Mouse (Mus musculus) left cerebral cortex, adult 9 months (tissue): ENCODE measurements around the gene Gm26965.
A peak's percentile ranks its signal among the peaks of the same experiment; 100 is the strongest.
"Not testable (repeated sequence)": the region's sequence is repeated elsewhere in the genome, so short reads cannot be mapped to it uniquely, and the experiment has no call there.

Experiments
- DNase-seq, 2 experiments: peaks; one replicate each; pipeline ENCODE4 v3.0.0; 2022; ENCODE audit warnings: low spot score in 2 of 2

Gene Gm26965

GRCm38 (mm10) chr13:67525753-67526410 lies at the start of gene Gm26965, which contains the start of gene Zfp87:
Gene Gm26965, minus strand, starts transcription at chr13:67526151.
Gene Zfp87, minus strand, starts transcription at chr13:67526177.
- peak; percentile 87 to 93 for DNase-seq

- no peak for DNase-seq
Measured at GRCm38 (mm10) chr13:67572591-67573189, 46.7 kb upstream of the Gm26965 start.

- no peak for DNase-seq
Measured at GRCm38 (mm10) chr13:67553730-67554129, 27.8 kb upstream of the Gm26965 start, which contains the start of gene Zfp748. Gene Zfp748, minus strand, starts transcription at chr13:67553830.

GRCm38 (mm10) chr13:67552505-67553346 lies 26.8 kb upstream of the Gm26965 start:
- DNase-seq: peak; percentile 76 to 92

GRCm38 (mm10) chr13:67545941-67546340 lies 20.0 kb upstream of the Gm26965 start:
- no peak for DNase-seq

GRCm38 (mm10) chr13:67527049-67527730 lies 1.2 kb upstream of the Gm26965 start:
- no peak for DNase-seq

- DNase-seq: no peak
Measured at GRCm38 (mm10) chr13:67500908-67501307, 25.0 kb downstream of the Gm26965 start.

- DNase-seq: peak; percentile 76 to 92
Measured at GRCm38 (mm10) chr13:67500084-67500719, 25.7 kb downstream of the Gm26965 start, which contains the start of gene Zfp58. Gene Zfp58, minus strand, starts transcription at chr13:67500555.

- no peak for DNase-seq
Measured at GRCm38 (mm10) chr13:67495631-67496030, 30.3 kb downstream of the Gm26965 start.

GRCm38 (mm10) chr13:67484424-67484811 lies 41.5 kb downstream of the Gm26965 start:
- no peak for DNase-seq

- DNase-seq: peak; percentile 70 to 93
Measured at GRCm38 (mm10) chr13:67483625-67484423, 42.1 kb downstream of the Gm26965 start, which contains the start of gene Zfp874b. Gene Zfp874b, minus strand, starts transcription at chr13:67484258.

- DNase-seq: no peak
Measured at GRCm38 (mm10) chr13:67481528-67481927, 44.4 kb downstream of the Gm26965 start.

GRCm38 (mm10) chr13:67469274-67469673 lies 56.7 kb downstream of the Gm26965 start:
- no peak for DNase-seq

- DNase-seq: not testable (repeated sequence)
Measured at GRCm38 (mm10) chr13:67463506-67464185, 62.3 kb downstream of the Gm26965 start.

- DNase-seq: no peak
Measured at GRCm38 (mm10) chr13:67452021-67452309, 74.0 kb downstream of the Gm26965 start.

GRCm38 (mm10) chr13:67451172-67452020 lies 74.6 kb downstream of the Gm26965 start, which contains the start of gene Zfp874a:
Gene Zfp874a, minus strand, starts transcription at chr13:67451624.
- peak; percentile 80 to 95 for DNase-seq
